Mouse (Mus musculus) embryo, embryonic 11 days (tissue): ENCODE measurements around the gene Gabrg3.

Experiments used
- DNase-seq: peaks from one replicate; pipeline ENCODE4 v3.0.0-alpha.2; 2015

The Gabrg3 gene

DNA sequence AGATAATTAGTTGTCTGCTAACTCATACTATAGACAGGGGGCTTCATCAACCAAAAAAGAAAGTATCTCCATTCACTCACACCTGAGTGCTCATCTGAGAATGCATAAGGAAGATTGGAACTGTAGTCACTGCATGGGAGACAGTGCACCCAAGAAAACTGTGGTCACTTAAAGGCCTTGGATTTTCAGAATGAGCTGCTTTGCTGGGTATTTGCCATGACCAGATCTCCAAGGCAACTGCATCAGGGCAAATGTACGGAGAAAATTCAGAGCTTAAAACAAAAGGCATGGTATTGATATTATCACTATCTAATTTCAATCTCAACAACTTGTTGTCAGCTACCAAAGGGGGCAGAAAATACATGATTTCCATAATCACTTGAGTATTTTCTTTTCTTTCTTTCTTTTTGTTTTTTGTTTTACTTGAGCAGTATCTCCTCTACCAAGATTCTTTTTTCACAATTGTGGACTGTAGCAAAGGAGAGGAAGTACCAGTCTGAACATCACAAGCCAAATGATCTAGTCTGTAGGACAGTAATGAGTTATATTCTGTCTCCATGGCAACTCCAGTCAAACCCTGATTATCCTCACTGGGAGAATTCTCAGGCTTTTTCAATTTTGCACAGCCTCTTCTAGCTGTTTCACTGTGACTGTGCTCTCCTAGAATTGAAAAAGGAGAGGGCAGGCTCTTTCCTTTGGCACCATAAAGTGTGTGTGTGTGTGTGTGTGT, 335.9 kb downstream of the Gabrg3 start:
- DNase-seq: no peak

DNA sequence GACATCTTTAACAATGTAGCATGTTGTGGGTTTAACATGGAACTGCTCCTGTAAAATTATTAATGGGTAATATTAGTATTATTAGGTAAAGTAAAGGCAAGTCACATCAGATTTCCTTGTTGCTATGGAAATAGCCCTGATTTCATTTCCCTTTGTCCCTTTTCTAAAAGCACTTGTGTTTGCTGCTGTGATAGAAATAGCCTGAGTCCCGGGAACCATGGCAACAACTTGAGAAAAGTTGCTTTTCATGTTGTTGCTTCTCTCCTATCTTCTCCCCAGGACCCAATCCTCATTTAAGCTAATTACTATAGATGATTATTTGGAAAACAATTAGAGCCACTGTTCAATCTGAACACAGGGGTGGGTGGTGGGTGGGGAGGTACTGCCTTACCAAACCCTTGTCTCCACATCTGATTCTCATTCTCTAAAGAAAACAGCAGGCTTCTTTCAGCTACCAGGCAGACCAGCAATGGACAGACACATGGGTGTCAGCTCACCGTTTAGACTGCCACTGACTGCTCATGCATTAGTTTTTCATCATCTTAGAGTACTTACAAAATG, 349.0 kb downstream of the Gabrg3 start:
- DNase-seq: no peak

DNA sequence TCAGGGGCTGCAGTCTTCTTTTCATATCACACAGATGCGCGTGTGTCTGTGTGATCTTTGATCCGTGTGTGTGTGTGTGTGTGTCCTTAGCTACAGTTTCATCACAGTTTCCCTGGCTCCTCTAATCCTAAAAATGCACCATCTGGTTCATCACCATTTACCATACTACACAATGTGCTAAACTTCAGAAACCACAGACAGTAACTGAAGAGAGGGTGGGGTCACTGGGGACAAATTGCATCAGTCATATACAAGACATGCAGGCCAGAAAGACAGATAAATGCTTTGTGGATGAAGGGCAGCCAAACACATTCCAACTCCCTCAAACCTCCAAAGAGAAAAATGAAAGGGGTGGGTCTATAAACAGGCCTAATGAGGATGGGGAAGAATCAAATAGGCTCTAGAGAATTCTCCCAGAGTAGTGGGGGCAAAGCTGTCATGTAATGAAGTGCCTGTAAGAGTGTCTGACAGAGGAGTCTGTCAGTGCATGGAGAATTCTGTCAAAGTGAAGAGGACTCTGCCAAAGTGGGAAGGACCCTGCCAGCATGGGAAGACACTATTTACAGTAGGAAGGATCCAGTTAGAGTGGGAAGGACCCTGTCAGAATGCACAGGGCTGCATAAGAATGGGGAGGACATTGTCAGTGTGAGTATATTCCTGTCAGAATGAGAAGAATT, 386.3 kb downstream of the Gabrg3 start:
- DNase-seq: no peak

DNA sequence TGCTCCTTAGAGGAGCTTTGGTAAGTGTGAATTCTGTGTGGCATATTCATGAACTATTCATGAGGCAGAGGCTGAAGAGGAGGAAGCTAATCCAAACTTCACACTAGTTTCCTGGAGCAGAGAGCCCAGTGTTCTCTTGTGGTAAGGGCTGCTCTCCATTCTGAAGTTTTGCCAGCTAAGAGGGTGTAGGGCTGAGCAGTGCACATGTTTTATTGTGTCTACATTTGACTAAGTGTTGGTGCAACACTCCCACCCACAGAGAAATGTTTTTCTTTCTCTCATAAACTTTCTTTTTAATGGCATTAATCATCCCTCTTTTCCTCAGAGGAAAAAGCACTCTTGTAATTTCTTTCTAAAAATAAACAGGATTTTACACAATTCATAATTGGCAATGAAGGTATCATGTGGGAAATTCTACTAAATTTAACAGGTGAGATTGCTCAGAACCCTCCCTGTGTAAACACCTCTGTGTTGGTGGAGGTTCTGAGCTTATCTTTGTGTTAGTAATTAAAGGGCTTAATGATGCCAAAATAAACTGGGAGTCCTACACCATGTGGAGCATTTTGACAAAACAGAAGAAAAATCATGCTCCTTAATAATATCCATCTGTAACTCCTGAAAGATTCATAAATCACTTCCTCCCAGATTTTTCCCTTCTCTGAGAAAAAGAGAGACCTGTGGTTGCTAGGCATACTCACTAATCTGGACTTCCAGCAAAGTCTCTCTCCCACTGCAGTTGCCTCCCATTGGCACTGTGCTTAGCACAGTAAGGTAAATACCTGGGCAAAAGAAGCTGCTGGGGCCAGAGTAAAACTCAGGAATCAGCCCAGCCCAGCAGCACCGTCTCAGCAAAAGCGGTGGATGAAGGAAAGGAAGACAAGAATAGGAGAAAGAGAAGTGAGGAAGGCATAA, 389.0 kb downstream of the Gabrg3 start:
- no peak for DNase-seq

DNA sequence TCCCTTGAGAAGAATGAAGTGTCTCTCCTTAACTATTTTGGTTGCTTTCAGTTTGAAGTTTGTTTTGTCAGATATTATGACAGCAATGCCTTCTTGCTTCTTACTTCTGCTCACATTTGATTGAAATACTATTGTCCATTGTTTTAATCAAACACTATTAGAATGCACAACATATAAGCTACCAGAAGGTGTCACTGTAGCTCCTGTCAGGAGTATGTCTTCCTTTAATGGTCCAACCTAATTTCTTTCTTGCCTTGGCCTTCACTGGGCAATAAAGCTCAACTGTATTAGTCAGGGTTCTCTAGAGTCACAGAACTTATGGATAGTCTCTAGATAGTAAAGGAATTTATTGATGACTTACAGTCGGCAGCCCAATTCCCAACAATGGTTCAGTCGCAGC, 440.6 kb downstream of the Gabrg3 start:
- peak; percentile 55 for DNase-seq

DNA sequence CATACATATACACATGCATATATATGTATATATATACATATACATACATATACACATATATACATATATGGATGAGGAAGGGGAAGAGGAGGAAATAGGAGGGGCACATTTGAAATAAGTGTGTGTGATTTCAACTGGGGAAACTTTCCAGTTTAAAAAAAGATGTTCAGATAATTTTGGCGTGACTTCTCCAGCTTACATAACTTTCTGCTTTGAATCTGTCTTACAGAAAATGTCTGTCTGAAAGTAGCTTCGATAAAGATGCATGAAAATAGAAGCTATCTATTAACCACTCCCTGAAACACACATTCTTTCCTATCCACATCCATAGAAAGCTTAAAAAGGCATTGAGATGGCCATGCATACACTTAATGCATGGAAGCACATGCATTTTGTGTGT, 445.4 kb downstream of the Gabrg3 start:
- no peak for DNase-seq

DNA sequence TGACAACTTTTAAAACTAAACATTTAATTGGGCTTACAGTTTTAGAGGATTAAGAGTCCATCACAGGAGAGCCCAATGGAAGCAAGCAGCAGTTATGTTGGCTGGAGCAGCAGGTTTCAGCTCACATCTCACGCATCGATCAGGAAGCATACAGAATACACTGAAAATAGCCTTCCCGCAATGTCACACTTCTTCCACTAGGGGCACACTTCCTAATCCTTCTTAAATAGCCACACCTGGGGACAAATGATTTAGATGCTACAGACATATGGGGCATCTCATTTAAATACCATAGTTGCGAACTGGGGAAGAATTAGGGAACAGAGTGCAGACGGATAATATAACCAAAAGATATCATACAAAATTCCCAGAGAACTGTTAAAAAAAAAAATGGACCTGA, 449.0 kb downstream of the Gabrg3 start:
- peak; percentile 5 for DNase-seq

DNA sequence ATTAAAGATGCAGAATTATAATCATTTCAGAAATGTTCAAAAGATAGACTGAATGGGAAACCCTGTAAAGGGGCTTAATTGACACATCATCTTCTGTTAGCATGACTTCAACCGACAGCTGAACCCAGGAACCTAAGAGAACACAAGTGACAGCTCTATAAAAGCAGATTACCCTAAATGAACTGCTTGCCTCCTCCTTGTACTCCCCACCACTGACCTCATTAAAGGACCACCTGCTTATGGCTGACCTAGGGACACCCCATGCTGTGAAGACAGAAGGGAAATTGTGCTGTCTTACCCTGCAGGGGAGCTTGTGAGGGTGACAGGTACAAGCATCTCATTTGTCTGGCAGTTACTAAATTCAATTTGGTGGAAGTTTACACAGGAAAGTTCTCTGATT, 467.5 kb downstream of the Gabrg3 start:
- no peak for DNase-seq

DNA sequence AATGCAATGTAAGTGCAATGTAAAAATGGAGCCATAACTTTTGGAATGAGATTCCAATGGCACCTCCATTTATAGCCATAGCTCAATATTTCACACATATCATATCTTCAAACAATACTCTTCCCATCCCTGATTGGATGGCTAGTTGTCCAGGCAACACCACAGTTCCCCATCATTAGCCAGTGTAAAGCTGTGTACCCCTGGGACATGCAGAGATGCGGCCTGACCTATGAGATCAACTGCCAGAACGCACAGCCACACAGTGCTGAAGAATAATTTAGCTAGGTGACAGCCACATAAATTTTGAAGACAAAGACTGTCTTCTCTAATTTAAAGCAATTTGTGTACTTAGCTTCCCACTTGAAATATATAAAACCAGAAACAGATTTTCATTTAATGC, 472.1 kb downstream of the Gabrg3 start:
- DNase-seq: no peak

DNA sequence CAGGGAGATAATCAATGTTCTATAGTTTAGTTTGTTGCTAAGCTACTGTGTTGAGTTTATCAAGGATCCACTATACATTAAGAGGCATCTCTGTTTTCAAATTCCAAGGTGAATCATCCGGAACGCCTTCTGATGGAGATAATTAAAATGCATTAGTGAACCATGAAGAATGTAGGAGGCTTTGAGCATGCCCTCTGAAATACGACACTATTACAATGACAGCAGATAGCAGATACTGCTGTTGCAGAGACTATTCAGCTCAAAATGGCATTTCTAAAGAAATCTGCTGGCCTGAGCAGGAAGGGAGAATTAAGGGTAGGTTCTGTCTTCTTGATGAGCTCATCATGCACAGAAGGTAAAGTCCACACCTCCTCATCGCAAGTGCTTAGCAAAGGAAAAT, 487.2 kb downstream of the Gabrg3 start:
- DNase-seq: no peak

DNA sequence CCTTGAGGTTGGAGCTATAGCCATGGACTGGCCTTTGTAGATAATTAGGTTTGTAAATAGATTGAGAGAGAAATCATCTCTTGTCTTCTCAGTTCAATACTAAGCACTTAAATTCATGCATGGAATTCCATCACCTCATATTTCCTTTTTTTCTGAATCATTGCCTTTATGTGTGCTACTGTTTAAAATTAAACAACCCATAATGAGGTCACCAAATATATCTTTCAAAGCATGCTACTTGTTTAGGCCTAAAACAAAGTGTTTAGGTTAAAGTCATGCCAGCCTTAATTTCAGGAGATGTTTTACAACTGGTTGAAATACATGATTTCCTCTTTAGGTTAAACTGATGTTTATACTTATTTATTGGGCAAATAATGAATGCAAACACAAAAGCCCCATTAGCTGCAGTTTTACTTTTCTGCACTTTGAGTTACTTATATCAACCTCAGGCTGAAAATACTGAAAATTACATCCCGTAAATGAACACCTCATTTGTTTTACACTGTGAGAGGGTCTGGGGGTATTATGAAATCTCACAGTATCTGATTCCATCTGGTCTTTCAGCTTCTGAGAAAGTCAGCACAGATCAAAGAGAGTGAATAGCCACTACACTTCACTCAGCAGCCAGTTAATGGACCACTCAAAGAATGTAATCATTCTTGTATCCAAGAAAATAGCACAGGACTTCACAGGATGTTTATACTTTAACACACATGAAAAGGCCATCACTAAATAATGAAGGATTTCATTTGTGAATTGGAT, 519.5 kb downstream of the Gabrg3 start:
- peak; percentile 0 for DNase-seq

DNA sequence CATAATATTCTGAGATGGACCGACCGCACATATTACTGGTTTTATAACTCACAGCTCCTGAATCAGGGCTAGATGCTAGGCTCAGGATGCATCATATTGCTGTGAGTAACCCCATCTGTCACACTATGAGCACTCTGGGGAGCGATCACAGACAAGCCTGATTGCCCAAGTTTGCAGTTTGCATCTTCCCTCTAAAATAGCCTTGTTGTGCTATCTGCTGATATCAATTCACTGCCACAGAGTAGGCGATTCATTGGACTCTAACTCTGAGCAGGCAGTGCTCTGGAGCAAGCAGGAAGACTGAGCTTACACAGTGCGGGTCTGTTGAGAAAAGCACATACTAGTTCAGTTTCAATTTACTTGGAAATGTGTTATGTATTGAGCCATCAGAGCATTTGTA, 543.4 kb downstream of the Gabrg3 start:
- no peak for DNase-seq

DNA sequence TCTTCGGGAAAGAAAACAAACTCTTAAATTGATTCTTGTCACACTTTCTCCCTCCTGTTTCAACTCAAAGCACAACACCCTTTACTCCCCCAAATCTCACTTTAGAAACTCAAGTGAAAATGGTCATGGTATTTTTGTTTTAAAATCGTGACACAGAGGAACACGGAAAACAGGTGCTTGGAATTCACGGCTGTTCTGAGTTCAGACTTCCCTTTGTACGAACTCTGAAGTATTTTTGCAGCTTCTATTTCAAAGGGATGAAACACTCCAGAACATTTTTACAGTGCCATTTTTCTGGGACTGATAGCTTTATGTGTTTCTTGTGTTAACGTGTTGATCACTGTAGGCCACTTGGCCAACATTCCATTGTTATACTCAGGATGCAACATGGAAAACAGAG, 561.5 kb downstream of the Gabrg3 start:
- no peak for DNase-seq

DNA sequence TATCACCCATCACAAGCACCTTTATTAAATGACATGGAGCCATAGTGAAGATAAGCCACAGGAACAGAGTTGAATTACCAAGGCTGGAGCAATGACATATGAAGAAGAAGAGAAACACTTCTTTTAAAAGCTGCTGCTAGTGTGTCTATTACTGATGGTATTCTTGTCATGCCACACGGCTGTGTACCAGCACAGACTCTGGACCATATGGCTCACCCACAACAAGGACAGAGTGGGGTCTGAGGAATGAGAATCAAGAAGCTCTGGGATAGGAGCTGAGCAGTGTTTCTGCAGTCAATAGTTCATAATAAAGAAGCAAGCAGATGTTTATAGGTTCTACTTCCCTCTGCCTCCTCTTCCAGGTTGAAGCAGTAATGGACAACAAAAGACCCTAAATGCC, 585.1 kb downstream of the Gabrg3 start:
- DNase-seq: no peak

DNA sequence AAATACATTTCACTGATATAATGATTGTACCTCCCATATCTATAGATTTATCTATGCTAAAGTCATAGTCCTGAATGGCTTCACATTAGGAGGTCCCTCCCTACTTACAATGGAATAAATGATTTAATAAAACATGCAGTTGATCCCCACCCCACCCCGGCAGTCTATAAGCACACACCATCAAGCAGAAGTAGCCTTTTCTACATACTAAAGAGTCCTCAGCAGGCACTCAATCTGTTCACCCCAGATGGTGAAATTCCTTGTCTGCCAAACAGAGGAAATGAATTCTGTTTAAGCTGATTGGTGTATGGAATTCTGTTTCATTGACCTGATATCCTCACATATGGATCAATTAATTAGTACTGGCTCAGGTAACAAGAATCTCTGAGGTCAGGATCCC, 607.9 kb downstream of the Gabrg3 start:
- no peak for DNase-seq

DNA sequence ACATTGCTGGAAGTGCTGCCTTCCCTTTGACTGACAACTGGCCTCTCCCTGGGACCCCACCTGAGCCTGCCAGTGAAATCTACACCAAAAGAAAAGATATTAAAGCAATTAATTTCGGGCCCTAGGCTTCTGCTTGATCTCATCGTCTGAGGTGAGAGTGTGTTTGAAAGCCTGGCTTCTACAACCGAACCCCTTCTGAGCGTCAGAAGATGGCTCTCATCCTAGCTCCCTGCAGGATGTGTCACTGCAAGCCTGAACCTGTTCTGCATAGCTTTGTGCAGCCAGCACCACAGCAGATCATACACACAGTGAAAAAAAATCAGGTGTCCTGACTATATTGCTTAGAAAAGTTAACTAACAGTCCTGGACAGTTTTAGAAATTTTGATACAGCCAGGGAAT, 618.8 kb downstream of the Gabrg3 start:
- no peak for DNase-seq

DNA sequence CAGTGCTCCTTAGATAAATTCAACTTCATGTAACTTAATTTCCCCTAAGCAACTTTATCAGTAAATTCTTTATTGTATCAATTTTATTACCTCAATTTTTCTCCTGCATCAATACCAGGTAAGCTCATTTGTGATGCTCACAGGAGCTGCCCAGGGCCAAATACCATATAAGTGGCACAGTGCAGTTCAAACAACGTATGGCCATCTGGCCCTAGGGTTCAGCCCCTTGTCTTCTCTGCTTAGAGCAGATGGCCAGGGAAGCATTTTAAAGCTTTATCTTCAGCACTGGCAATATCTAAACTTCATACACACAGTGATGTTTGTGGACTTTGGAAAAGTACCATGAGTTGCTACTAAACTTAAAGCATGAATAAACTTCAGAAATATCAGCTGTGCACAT, 619.2 kb downstream of the Gabrg3 start:
- no peak for DNase-seq

DNA sequence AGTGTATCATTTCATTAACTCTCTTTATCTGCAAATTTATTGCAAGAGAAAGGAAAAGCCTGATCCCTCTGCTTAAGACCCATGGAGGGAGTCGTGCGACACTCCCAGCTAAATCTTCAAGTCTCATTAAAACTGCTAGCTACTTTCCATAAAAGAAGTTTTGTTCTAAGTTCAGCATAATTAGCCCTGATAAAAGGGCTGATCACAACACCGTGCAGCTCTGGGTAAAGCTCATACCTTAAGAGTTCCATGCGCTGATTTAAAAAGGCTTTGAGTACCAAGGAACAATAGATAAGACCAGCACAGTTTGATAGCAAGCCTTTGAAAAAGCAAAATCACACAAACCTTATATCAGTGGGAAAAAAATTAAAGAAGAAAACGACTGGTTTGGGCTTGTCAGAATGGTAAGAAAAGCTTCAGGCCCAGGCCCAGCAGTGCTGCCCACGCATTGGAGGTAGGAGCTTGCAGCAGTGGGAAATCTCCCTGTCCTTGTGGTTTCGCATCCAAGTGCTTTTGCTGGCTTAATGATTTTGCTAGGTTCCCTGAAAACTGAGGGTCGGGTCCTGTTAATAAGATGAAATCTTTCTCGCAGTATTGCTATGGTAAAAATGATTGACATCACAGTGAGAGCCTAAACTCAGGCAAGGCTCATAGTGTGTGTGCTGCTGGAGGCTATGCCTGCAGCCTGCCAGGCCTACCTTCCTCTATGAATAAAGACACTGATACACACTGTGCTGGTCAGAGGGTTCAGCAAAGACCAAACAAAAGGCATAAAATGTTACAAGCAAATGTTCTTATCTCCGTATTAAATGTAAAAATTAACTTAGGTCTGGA, 621.2 kb downstream of the Gabrg3 start:
- DNase-seq: peak; percentile 2

DNA sequence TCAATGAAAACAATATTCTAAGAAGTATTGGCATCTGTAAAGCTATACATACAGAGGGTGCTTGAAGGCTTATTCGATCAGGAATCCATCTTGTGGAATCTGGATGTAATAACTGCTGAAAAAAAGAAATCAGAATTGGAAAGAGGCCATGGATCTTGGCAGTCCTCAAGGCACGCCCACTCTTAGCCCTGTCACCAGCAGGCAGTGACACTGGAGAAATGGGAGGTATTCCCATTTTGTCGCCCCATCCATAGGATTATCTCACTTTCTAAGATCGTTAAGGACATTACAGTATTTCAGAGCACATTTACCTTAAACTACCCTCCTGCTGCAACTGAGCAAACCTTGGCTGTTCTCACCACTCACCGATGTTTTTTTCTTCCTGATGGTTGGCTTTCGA, 657.8 kb downstream of the Gabrg3 start:
- DNase-seq: no peak
